Mouse (Mus musculus): ENCODE data around the gene 1700080E11Rik.
"Not testable (repeated sequence)": the region's sequence is repeated elsewhere in the genome, so short reads cannot be mapped to it uniquely, and the experiment has no call there.

Gene 1700080E11Rik

GRCm38 (mm10) chr9:105144992-105145391 lies at the start of gene 1700080E11Rik:
Gene 1700080E11Rik (minus strand): TSS chr9:105145092.
- DNase-seq (ENCODE audit: low spot score in 2 of 2), result no peak

- peak; percentile 3 to 5 for DNase-seq (ENCODE audit: low spot score in 2 of 2)
Measured at GRCm38 (mm10) chr9:105186725-105187124, 41.8 kb upstream of the 1700080E11Rik start.

GRCm38 (mm10) chr9:105182392-105182791 lies 37.5 kb upstream of the 1700080E11Rik start:
- no peak for DNase-seq (ENCODE audit: low spot score in 2 of 2)

GRCm38 (mm10) chr9:105139204-105139603 lies 5.7 kb downstream of the 1700080E11Rik start:
- DNase-seq (ENCODE audit: low spot score in 2 of 2), result no peak

GRCm38 (mm10) chr9:105136404-105136803 lies 8.5 kb downstream of the 1700080E11Rik start:
- no peak for DNase-seq (ENCODE audit: low spot score in 2 of 2)

GRCm38 (mm10) chr9:105134536-105134935 lies 10.4 kb downstream of the 1700080E11Rik start:
- DNase-seq (ENCODE audit: low spot score in 2 of 2), result no peak

GRCm38 (mm10) chr9:105132002-105132367 lies 12.9 kb downstream of the 1700080E11Rik start:
- no peak for DNase-seq (ENCODE audit: low spot score in 2 of 2)

GRCm38 (mm10) chr9:105131253-105132001 lies 13.5 kb downstream of the 1700080E11Rik start, which contains the start of gene Nudt16:
Gene Nudt16 (minus strand): TSS chr9:105131824.
- peak; percentile 81 to 90 for DNase-seq (ENCODE audit: low spot score in 2 of 2)

GRCm38 (mm10) chr9:105130331-105130730 lies 14.6 kb downstream of the 1700080E11Rik start:
- DNase-seq (ENCODE audit: low spot score in 2 of 2), result no peak

- DNase-seq (ENCODE audit: low spot score in 2 of 2), result not testable (repeated sequence)
Measured at GRCm38 (mm10) chr9:105125206-105125605, 19.7 kb downstream of the 1700080E11Rik start.

GRCm38 (mm10) chr9:105103893-105104292 lies 41.0 kb downstream of the 1700080E11Rik start:
- no peak for DNase-seq (ENCODE audit: low spot score in 2 of 2)

- peak in 1 of 2 experiments; percentile 17 for DNase-seq (ENCODE audit: low spot score in 2 of 2)
Measured at GRCm38 (mm10) chr9:105101911-105102310, 43.0 kb downstream of the 1700080E11Rik start.

- DNase-seq (ENCODE audit: low spot score in 2 of 2), result no peak
Measured at GRCm38 (mm10) chr9:105100807-105101570, 43.9 kb downstream of the 1700080E11Rik start.

Data from left cerebral cortex, adult 9 months (tissue).